Mouse (Mus musculus) liver, embryonic 15.5 days (tissue): ENCODE measurements around the gene Vamp1. TPM values are rescaled to one million over a fixed set of nuclear protein-coding genes. Genes with fewer than 3 reads are reported as not detected.

Experiments
- ATAC-seq: fragments of 200-750 bp; cut with Nextera tagmentation; 2 replicates; pipeline ENCODE4 v1.8.0; 2017; ENCODE audit warnings: moderate number of reproducible peaks, mild to moderate bottlenecking, moderate library complexity; ENCODE audit not compliant: insufficient read depth
- H3K27ac ChIP-seq: fragments of 300-500 bp; sonication (generic); replicated peaks from 2 replicates; pipeline ENCODE4 v1.5.1; 2015; ENCODE audit warnings: mild to moderate bottlenecking, inconsistent platforms
- H3K27me3 ChIP-seq: fragments of 300-500 bp; sonication (generic); 2 replicates; pipeline ENCODE4 v1.6.1; 2015; ENCODE audit warnings: mild to moderate bottlenecking, inconsistent platforms
- H3K36me3 ChIP-seq: fragments of 300-500 bp; sonication (generic); replicated peaks from 2 replicates; pipeline ENCODE4 v1.6.1; 2015; ENCODE audit warnings: moderate library complexity, mild to moderate bottlenecking, inconsistent platforms
- H3K4me1 ChIP-seq: fragments of 300-500 bp; sonication (generic); replicated peaks from 2 replicates; pipeline ENCODE4 v1.6.1; 2015; ENCODE audit warnings: inconsistent platforms
- H3K4me2 ChIP-seq: fragments of 300-500 bp; sonication (generic); 2 replicates; pipeline ENCODE4 v1.6.1; 2015; ENCODE audit warnings: moderate library complexity, mild to moderate bottlenecking, inconsistent platforms
- H3K4me3 ChIP-seq: fragments of 300-500 bp; sonication (generic); replicated peaks from 2 replicates; pipeline ENCODE4 v1.5.1; 2015; ENCODE audit warnings: mild to moderate bottlenecking, inconsistent platforms
- H3K9ac ChIP-seq: fragments of 300-500 bp; sonication (generic); 2 replicates; pipeline ENCODE4 v1.6.1; 2015; ENCODE audit warnings: moderate library complexity, mild to moderate bottlenecking, inconsistent platforms
- H3K9me3 ChIP-seq: fragments of 300-500 bp; sonication (generic); replicated peaks from 2 replicates; pipeline ENCODE4 v1.6.1; 2016; ENCODE audit warnings: inconsistent platforms
- WGBS: fragments of 180-500 bp; shearing (Covaris S2); methylation state at CpG from one replicate; pipeline ENCODE4 v1.1.7; 2015; ENCODE audit warnings: mixed read lengths; ENCODE audit not compliant: insufficient replicate concordance; 5-methylcytosine and 5-hydroxymethylcytosine counted together
- polyA plus RNA-seq: library from polyadenylated mRNA; unstranded; fragments of >200 nt; fragmentation: Nextera tagmentation; extraction: Ambion mirVana; gene quantifications from 2 replicates; pipeline ENCODE4 v1.2.1, GENCODE M21; 2015

Vamp1 gene
- polyA plus RNA-seq, 1 experiment from 2014 or later = 1.9 TPM

GRCm38 (mm10) chr6:125232045-125232437, 16.7 kb downstream of the Vamp1 start:
- Histone ChIP-seq H3K27ac (peak overlapping the region; percentile 84), H3K4me1 (peaks cover 35% of the 10 kb centered on the region), H3K4me3 (peak overlapping the region; percentile 66), H3K4me2 (peak overlapping the region; percentile 86), H3K36me3 (0 out of 2 replicates have a peak, but pooled peaks cover 4% of the 10 kb centered on the region), H3K9ac (peak overlapping the region; percentile 62), H3K9me3 (no peaks in the 10 kb centered on the region), H3K27me3 (no peaks in the 10 kb centered on the region)
- 20% methylated on average over 4 of the region's 4 CpGs for WGBS
- no peak for ATAC-seq

GRCm38 (mm10) chr6:125232516-125232915, 17.2 kb downstream of the Vamp1 start:
- Histone ChIP-seq H3K27me3 (no peaks in the 10 kb centered on the region), H3K4me1 (peaks cover 35% of the 10 kb centered on the region), H3K9ac (0 out of 2 replicates have a peak overlapping the region, but pooled peaks have one; percentile 62), H3K4me2 (peak overlapping the region; percentile 86), H3K9me3 (no peaks in the 10 kb centered on the region), H3K27ac (peak overlapping the region; percentile 84), H3K36me3 (no peaks in the 10 kb centered on the region), H3K4me3 (peak overlapping the region; percentile 66)
- WGBS = 29% methylated on average over 6 of the region's 6 CpGs
- no peak for ATAC-seq

- peaks cover 37% of the 10 kb centered on the region for H3K4me1 ChIP-seq
- no peaks in the 10 kb centered on the region for H3K27me3 ChIP-seq
- no peak overlapping the region for H3K4me3 ChIP-seq
- WGBS = 54% methylated on average over 7 of the region's 7 CpGs
- no peak overlapping the region for H3K27ac ChIP-seq
- no peaks in the 10 kb centered on the region for H3K9me3 ChIP-seq
- ATAC-seq = no peak
- no peak overlapping the region for H3K4me2 ChIP-seq
- H3K36me3 ChIP-seq = no peaks in the 10 kb centered on the region
- H3K9ac ChIP-seq = no peak overlapping the region
These were observed 18.6 kb downstream of the Vamp1 start for GRCm38 (mm10) chr6:125233816-125234519.

- WGBS = 62% methylated on average over 5 of the region's 5 CpGs
- Histone ChIP-seq H3K4me2 (no peak overlapping the region), H3K9ac (no peak overlapping the region), H3K36me3 (no peaks in the 10 kb centered on the region), H3K27me3 (no peaks in the 10 kb centered on the region), H3K4me1 (peaks cover 38% of the 10 kb centered on the region), H3K9me3 (no peaks in the 10 kb centered on the region), H3K27ac (no peak overlapping the region), H3K4me3 (no peak overlapping the region)
- ATAC-seq = no peak
These were observed 19.1 kb downstream of the Vamp1 start for GRCm38 (mm10) chr6:125234520-125234828.

GRCm38 (mm10) chr6:125236341-125236740, 21.0 kb downstream of the Vamp1 start:
- Histone ChIP-seq H3K4me3 (no peak overlapping the region), H3K9ac (no peak overlapping the region), H3K36me3 (no peaks in the 10 kb centered on the region), H3K4me1 (peaks cover 30% of the 10 kb centered on the region), H3K9me3 (no peaks in the 10 kb centered on the region), H3K4me2 (no peak overlapping the region), H3K27ac (no peak overlapping the region), H3K27me3 (no peaks in the 10 kb centered on the region)
- WGBS = 67% methylated on average over 6 of the region's 6 CpGs
- ATAC-seq = no peak

- WGBS = 36% methylated on average over 6 of the region's 6 CpGs
These were observed 21.4 kb downstream of the Vamp1 start, which contains the start of gene Cd27 for GRCm38 (mm10) chr6:125236782-125237181. Gene Cd27, minus strand, starts transcription at chr6:125237010.

GRCm38 (mm10) chr6:125237421-125237820, 22.1 kb downstream of the Vamp1 start:
- Histone ChIP-seq H3K9me3 (no peaks in the 10 kb centered on the region), H3K4me1 (peaks cover 22% of the 10 kb centered on the region), H3K27ac (no peak overlapping the region), H3K4me3 (no peak overlapping the region), H3K27me3 (no peaks in the 10 kb centered on the region), H3K36me3 (no peaks in the 10 kb centered on the region), H3K9ac (no peak overlapping the region), H3K4me2 (no peak overlapping the region)
- 73% methylated on average over 4 of the region's 4 CpGs for WGBS
- ATAC-seq = no peak

More at GRCm38 (mm10) chr6:125236782-125237181, 21.4 kb downstream of the Vamp1 start, which contains the start of gene Cd27:
- H3K4me3 ChIP-seq = no peak within 1 kb of the TSS
- no peak within 1 kb of the TSS for H3K9ac ChIP-seq
- H3K9me3 ChIP-seq = no peaks in the 10 kb centered on the region
- H3K4me2 ChIP-seq = no peak within 1 kb of the TSS
- H3K27ac ChIP-seq = no peak within 1 kb of the TSS
- H3K4me1 ChIP-seq = peaks cover 28% of the 10 kb centered on the region
- H3K27me3 ChIP-seq = no peaks in the 10 kb centered on the region
- ATAC-seq = no peak
- H3K36me3 ChIP-seq = no peaks in the 10 kb centered on the region

GRCm38 (mm10) chr6:125238396-125238795, 23.0 kb downstream of the Vamp1 start:
- H3K4me1 ChIP-seq = peaks cover 12% of the 10 kb centered on the region; the same call in 1 of the 2 replicates
- WGBS = 16% methylated on average over 6 of the region's 6 CpGs
- no peak overlapping the region for H3K9ac ChIP-seq
- H3K36me3 ChIP-seq = no peaks in the 10 kb centered on the region
- no peak for ATAC-seq
- H3K9me3 ChIP-seq = no peaks in the 10 kb centered on the region
- H3K27me3 ChIP-seq = no peaks in the 10 kb centered on the region
- H3K4me2 ChIP-seq = no peak overlapping the region
- H3K4me3 ChIP-seq = no peak overlapping the region
- no peak overlapping the region for H3K27ac ChIP-seq

GRCm38 (mm10) chr6:125239547-125239946, 24.2 kb downstream of the Vamp1 start:
- Histone ChIP-seq H3K4me1 (0 out of 2 replicates have a peak, but pooled peaks cover 3% of the 10 kb centered on the region), H3K27ac (no peak overlapping the region), H3K27me3 (no peaks in the 10 kb centered on the region), H3K4me3 (no peak overlapping the region), H3K9me3 (no peaks in the 10 kb centered on the region), H3K9ac (no peak overlapping the region), H3K4me2 (no peak overlapping the region), H3K36me3 (no peaks in the 10 kb centered on the region)
- WGBS = 74% methylated on average over 5 of the region's 5 CpGs
- ATAC-seq = no peak

- no peak overlapping the region for H3K4me2 ChIP-seq
- ATAC-seq = no peak
- no peak overlapping the region for H3K9ac ChIP-seq
- WGBS = 55% methylated on average over 5 of the region's 5 CpGs
- no peak overlapping the region for H3K4me3 ChIP-seq
- H3K4me1 ChIP-seq = 0 out of 2 replicates have a peak, but pooled peaks cover 3% of the 10 kb centered on the region
- no peak overlapping the region for H3K27ac ChIP-seq
- no peaks in the 10 kb centered on the region for H3K36me3 ChIP-seq
- H3K9me3 ChIP-seq = no peaks in the 10 kb centered on the region
- no peaks in the 10 kb centered on the region for H3K27me3 ChIP-seq
These were observed 25.3 kb downstream of the Vamp1 start for GRCm38 (mm10) chr6:125240617-125241016.

GRCm38 (mm10) chr6:125241566-125241965, 26.2 kb downstream of the Vamp1 start:
- Histone ChIP-seq H3K27me3 (no peaks in the 10 kb centered on the region), H3K27ac (no peak overlapping the region), H3K4me3 (no peak overlapping the region), H3K36me3 (no peaks in the 10 kb centered on the region), H3K9ac (no peak overlapping the region), H3K9me3 (no peaks in the 10 kb centered on the region), H3K4me2 (no peak overlapping the region), H3K4me1 (0 out of 2 replicates have a peak, but pooled peaks cover 3% of the 10 kb centered on the region)
- ATAC-seq = no peak
- WGBS = 36% methylated on average over 8 of the region's 8 CpGs

- WGBS = 25% methylated on average over 1 of the region's 1 CpGs
- H3K36me3 ChIP-seq = no peaks in the 10 kb centered on the region
- H3K9me3 ChIP-seq = no peaks in the 10 kb centered on the region
- no peaks in the 10 kb centered on the region for H3K27me3 ChIP-seq
- no peak overlapping the region for H3K4me2 ChIP-seq
- no peaks in the 10 kb centered on the region for H3K4me1 ChIP-seq
- no peak for ATAC-seq
- no peak overlapping the region for H3K4me3 ChIP-seq
- no peak overlapping the region for H3K27ac ChIP-seq
- H3K9ac ChIP-seq = no peak overlapping the region
These were observed 29.2 kb downstream of the Vamp1 start for GRCm38 (mm10) chr6:125244551-125244950.
